Mouse (Mus musculus) neural tube, embryonic 12.5 days (tissue): ENCODE measurements around the gene B4galnt2. TPM values are rescaled to one million over a fixed set of nuclear protein-coding genes. Genes with fewer than 3 reads are reported as not detected.
"Not testable (repeated sequence)": the region's sequence is repeated elsewhere in the genome, so short reads cannot be mapped to it uniquely, and the experiment has no call there.

Experiments
- ATAC-seq: fragments of 200-750 bp; cut with Nextera tagmentation; 2 replicates; pipeline ENCODE4 v1.8.0; 2017; ENCODE audit warnings: low read depth, mild to moderate bottlenecking, moderate TSS enrichment, moderate library complexity; ENCODE audit not compliant: low FRiP score
- H3K27ac ChIP-seq: fragments of 300-500 bp; sonication (generic); 2 replicates; pipeline ENCODE4 v1.5.1; 2016
- H3K27me3 ChIP-seq: fragments of 300-500 bp; sonication (generic); replicated peaks from 2 replicates; pipeline ENCODE4 v1.6.1; 2016; ENCODE audit warnings: mild to moderate bottlenecking
- H3K36me3 ChIP-seq: fragments of 300-500 bp; sonication (generic); 2 replicates; pipeline ENCODE4 v1.6.1; 2016; ENCODE audit warnings: mild to moderate bottlenecking
- H3K4me1 ChIP-seq: fragments of 300-500 bp; sonication (generic); 2 replicates; pipeline ENCODE4 v1.6.1; 2016
- H3K4me2 ChIP-seq: fragments of 300-500 bp; sonication (generic); replicated peaks from 2 replicates; pipeline ENCODE4 v1.6.1; 2016; ENCODE audit warnings: mild to moderate bottlenecking
- H3K4me3 ChIP-seq: fragments of 300-500 bp; sonication (generic); 2 replicates; pipeline ENCODE4 v1.5.1; 2016
- H3K9ac ChIP-seq: fragments of 300-500 bp; sonication (generic); 2 replicates; pipeline ENCODE4 v1.6.1; 2016; ENCODE audit warnings: mild to moderate bottlenecking
- H3K9me3 ChIP-seq: fragments of 300-500 bp; sonication (generic); 2 replicates; pipeline ENCODE4 v1.6.1; 2016; ENCODE audit warnings: mild to moderate bottlenecking
- WGBS: fragments of 180-500 bp; shearing (Covaris S2); methylation state at CpG from one replicate; pipeline ENCODE4 v1.1.7; 2016; 5-methylcytosine and 5-hydroxymethylcytosine counted together
- polyA plus RNA-seq: library from polyadenylated mRNA; unstranded; fragments of >200 nt; fragmentation: Nextera tagmentation; extraction: Ambion mirVana; gene quantifications from 2 replicates; pipeline ENCODE4 v1.2.1, GENCODE M21; 2016

B4galnt2 gene
- polyA plus RNA-seq = 0.11 TPM in 1 of 2 replicates, not detected in the other

- H3K27ac ChIP-seq = no peak within 1 kb of the TSS
- no peaks in the 10 kb centered on the region for H3K36me3 ChIP-seq
- H3K4me1 ChIP-seq = peaks cover 10% of the 10 kb centered on the region
- H3K4me2 ChIP-seq = peak within 1 kb of the TSS; percentile 46
- H3K27me3 ChIP-seq = peaks cover 66% of the 10 kb centered on the region
- H3K9ac ChIP-seq = no peak within 1 kb of the TSS
- 0 out of 2 replicates have a peak within 1 kb of the TSS, but pooled peaks have one; percentile 1 for H3K4me3 ChIP-seq
- no peak for ATAC-seq
- WGBS = under 1% methylated on average over 35 of the region's 35 CpGs
- no peaks in the 10 kb centered on the region for H3K9me3 ChIP-seq
Observed at GRCm38 (mm10) chr11:95914571-95914991, at the start of gene B4galnt2. Gene B4galnt2, minus strand, starts transcription at chr11:95914891.

DNA sequence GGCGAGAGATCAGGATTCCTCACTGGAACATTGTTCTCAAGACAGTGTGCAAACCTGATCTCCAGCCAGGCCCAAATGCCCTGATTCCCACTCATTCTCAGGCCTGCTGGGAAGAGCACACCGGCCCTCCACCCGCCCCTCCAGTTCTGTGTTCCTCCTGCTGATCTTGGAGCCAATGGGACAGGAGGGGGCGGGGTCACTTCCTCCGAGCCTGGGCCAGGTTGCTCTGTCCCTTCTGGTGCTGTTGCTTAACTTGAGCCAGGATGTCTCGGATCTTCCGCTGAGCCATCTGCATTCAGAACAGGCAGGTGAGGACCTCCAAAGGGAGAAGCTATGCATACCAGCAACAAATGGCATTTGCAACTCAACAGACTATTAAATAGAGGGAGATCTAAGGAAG lies 48.6 kb upstream of the B4galnt2 start:
- 77% methylated on average over 7 of the region's 7 CpGs for WGBS
- peaks cover 76% of the 10 kb centered on the region for H3K36me3 ChIP-seq

GRCm38 (mm10) chr11:95959152-95959551 lies 44.5 kb upstream of the B4galnt2 start:
- Histone ChIP-seq H3K4me1 (peaks cover 3% of the 10 kb centered on the region; the same call in 1 of the 2 replicates), H3K4me2 (no peak overlapping the region), H3K9ac (no peak overlapping the region), H3K27me3 (no peaks in the 10 kb centered on the region), H3K27ac (no peak overlapping the region), H3K36me3 (peaks cover 40% of the 10 kb centered on the region), H3K4me3 (no peak overlapping the region), H3K9me3 (no peaks in the 10 kb centered on the region)
- no peak for ATAC-seq
- WGBS = 66% methylated on average over 6 of the region's 6 CpGs

More for the DNA sequence above, 48.6 kb upstream of the B4galnt2 start:
- Histone ChIP-seq H3K9me3 (no peaks in the 10 kb centered on the region), H3K4me1 (no peaks in the 10 kb centered on the region), H3K4me3 (no peak overlapping the region), H3K27me3 (no peaks in the 10 kb centered on the region), H3K27ac (no peak overlapping the region), H3K4me2 (no peak overlapping the region), H3K9ac (no peak overlapping the region)
- ATAC-seq = no peak

DNA sequence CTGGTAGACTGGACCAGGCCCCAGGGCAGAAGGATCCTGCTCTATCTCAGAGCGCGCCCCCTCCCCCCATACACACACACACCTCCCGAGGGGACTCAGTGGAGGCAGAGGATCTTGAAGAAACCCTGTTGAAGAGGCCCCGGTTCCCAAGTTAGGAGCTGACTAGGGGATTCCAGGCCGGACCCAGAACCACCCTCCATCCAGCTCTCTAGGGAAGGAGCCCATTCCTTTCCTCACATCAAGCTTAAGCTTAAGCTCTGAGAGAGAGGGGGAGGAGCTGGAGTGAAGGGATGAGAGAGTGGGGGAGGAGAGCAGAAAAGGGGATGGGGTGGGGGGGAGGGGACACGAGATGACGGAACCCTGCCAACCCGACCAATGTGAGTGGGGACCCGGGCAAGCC lies 43.6 kb upstream of the B4galnt2 start:
- Histone ChIP-seq H3K27me3 (no peaks in the 10 kb centered on the region), H3K9me3 (no peaks in the 10 kb centered on the region), H3K9ac (no peak overlapping the region), H3K36me3 (peaks cover 33% of the 10 kb centered on the region), H3K4me1 (peaks cover 3% of the 10 kb centered on the region; the same call in 1 of the 2 replicates), H3K4me3 (no peak overlapping the region), H3K4me2 (no peak overlapping the region), H3K27ac (no peak overlapping the region)
- ATAC-seq = no peak
- 74% methylated on average over 9 of the region's 9 CpGs for WGBS

- H3K4me2 ChIP-seq = no peak overlapping the region
- H3K4me3 ChIP-seq = no peak overlapping the region
- peaks cover 3% of the 10 kb centered on the region; the same call in 1 of the 2 replicates for H3K4me1 ChIP-seq
- H3K9ac ChIP-seq = no peak overlapping the region
- ATAC-seq = no peak
- 83% methylated on average over 7 of the region's 7 CpGs for WGBS
- peaks cover 26% of the 10 kb centered on the region for H3K36me3 ChIP-seq
- H3K9me3 ChIP-seq = no peaks in the 10 kb centered on the region
- H3K27ac ChIP-seq = no peak overlapping the region
- H3K27me3 ChIP-seq = no peaks in the 10 kb centered on the region
Observed at GRCm38 (mm10) chr11:95957407-95957806, 42.7 kb upstream of the B4galnt2 start.

- Histone ChIP-seq H3K36me3 (peaks cover 3% of the 10 kb centered on the region; the same call in 1 of the 2 replicates), H3K9me3 (no peaks in the 10 kb centered on the region), H3K9ac (no peak overlapping the region), H3K4me2 (no peak overlapping the region), H3K4me1 (peaks cover 3% of the 10 kb centered on the region; the same call in 1 of the 2 replicates), H3K27ac (no peak overlapping the region), H3K4me3 (no peak overlapping the region), H3K27me3 (no peaks in the 10 kb centered on the region)
- WGBS = 86% methylated on average over 5 of the region's 5 CpGs
- no peak for ATAC-seq
Observed at GRCm38 (mm10) chr11:95953313-95953712, 38.6 kb upstream of the B4galnt2 start.

GRCm38 (mm10) chr11:95945838-95946472 lies 31.3 kb upstream of the B4galnt2 start:
- no peak overlapping the region for H3K27ac ChIP-seq
- H3K4me3 ChIP-seq = no peak overlapping the region
- H3K4me1 ChIP-seq = no peaks in the 10 kb centered on the region
- H3K9ac ChIP-seq = no peak overlapping the region
- no peaks in the 10 kb centered on the region for H3K9me3 ChIP-seq
- H3K4me2 ChIP-seq = no peak overlapping the region
- no peaks in the 10 kb centered on the region for H3K27me3 ChIP-seq
- ATAC-seq = no peak
- 59% methylated on average over 13 of the region's 13 CpGs for WGBS
- H3K36me3 ChIP-seq = no peaks in the 10 kb centered on the region

DNA sequence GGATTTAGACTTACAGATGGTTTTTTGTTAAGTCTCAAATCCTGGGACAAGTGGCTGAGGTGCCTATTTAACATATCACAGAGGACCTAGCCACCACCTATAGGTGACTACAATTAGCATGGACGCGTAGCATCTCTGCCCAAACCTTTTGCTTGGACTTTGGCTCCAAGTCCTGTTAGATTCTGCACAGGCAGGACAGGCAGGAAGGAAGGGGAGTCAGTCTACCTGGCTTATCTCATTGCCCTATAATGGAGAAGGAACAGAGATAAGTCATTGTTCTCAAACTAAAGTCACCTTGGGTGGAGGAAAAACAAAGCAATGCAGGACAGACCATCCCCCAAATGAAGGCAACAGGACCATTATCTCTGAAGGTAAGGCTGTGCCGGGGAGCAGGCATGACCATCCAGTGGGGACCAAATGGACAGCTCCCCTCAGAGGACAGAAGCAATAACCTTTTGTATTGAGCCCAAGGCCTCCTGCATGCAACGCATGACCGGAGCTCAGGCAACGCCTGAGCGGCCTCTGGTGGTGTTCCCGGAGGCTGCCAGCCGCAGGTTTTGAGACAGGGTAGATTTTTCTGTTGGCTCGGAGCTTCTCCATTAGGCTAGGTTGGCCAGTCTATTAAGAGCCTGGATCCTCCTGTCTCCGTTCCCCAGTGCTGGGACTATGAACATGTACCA lies 25.3 kb upstream of the B4galnt2 start:
- WGBS = 37% methylated on average over 11 of the region's 11 CpGs
- Histone ChIP-seq H3K4me3 (no peak overlapping the region), H3K9ac (no peak overlapping the region), H3K27me3 (no peaks in the 10 kb centered on the region), H3K27ac (no peak overlapping the region), H3K4me1 (no peaks in the 10 kb centered on the region), H3K36me3 (no peaks in the 10 kb centered on the region), H3K4me2 (no peak overlapping the region), H3K9me3 (no peaks in the 10 kb centered on the region)
- no peak for ATAC-seq

GRCm38 (mm10) chr11:95936409-95936808 lies 21.7 kb upstream of the B4galnt2 start:
- WGBS = 78% methylated on average over 6 of the region's 6 CpGs
- Histone ChIP-seq H3K4me3 (no peak overlapping the region), H3K36me3 (no peaks in the 10 kb centered on the region), H3K9ac (no peak overlapping the region), H3K4me2 (no peak overlapping the region), H3K27ac (no peak overlapping the region), H3K27me3 (no peaks in the 10 kb centered on the region), H3K9me3 (no peaks in the 10 kb centered on the region), H3K4me1 (no peaks in the 10 kb centered on the region)
- ATAC-seq = no peak

DNA sequence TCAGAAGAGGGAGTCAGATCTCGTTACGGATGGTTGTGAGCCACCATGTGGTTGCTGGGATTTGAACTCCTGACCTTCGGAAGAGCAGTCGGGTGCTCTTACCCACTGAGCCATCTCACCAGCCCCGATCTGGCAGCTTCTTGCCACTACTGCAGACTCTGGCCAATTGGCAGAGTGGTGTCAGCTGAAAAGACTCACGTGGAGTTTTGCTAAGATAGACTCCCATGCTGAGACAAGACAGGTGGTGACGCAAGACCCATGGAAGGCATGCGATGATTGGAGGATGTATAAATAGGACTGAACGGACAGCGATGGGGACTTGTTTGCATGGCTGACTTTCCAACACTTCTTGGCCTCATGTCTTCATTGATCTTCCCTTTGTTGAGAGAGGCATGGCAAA lies 17.5 kb upstream of the B4galnt2 start:
- ATAC-seq, H3K36me3 ChIP-seq, H3K9me3 ChIP-seq, H3K4me2 ChIP-seq, H3K27ac ChIP-seq, H3K9ac ChIP-seq, H3K27me3 ChIP-seq, H3K4me1 ChIP-seq, H3K4me3 ChIP-seq: not testable (repeated sequence)
- WGBS = 92% methylated on average over 9 of the region's 10 CpGs

GRCm38 (mm10) chr11:95926398-95926797 lies 11.7 kb upstream of the B4galnt2 start:
- ATAC-seq = no peak
- H3K36me3 ChIP-seq = no peaks in the 10 kb centered on the region
- H3K9me3 ChIP-seq = peaks cover 8% of the 10 kb centered on the region; the same call in 1 of the 2 replicates
- H3K9ac ChIP-seq = no peak overlapping the region
- no peak overlapping the region for H3K4me2 ChIP-seq
- no peaks in the 10 kb centered on the region for H3K4me1 ChIP-seq
- WGBS = 68% methylated on average over 4 of the region's 4 CpGs
- no peak overlapping the region for H3K27ac ChIP-seq
- no peak overlapping the region for H3K4me3 ChIP-seq
- 0 out of 2 replicates have a peak, but pooled peaks cover 3% of the 10 kb centered on the region for H3K27me3 ChIP-seq

- no peak for ATAC-seq
- no peak overlapping the region for H3K9ac ChIP-seq
- no peaks in the 10 kb centered on the region for H3K4me1 ChIP-seq
- H3K4me2 ChIP-seq = no peak overlapping the region
- 86% methylated on average over 5 of the region's 5 CpGs for WGBS
- no peak overlapping the region for H3K27ac ChIP-seq
- H3K36me3 ChIP-seq = no peaks in the 10 kb centered on the region
- no peak overlapping the region for H3K4me3 ChIP-seq
- H3K9me3 ChIP-seq = peaks cover 8% of the 10 kb centered on the region; the same call in 1 of the 2 replicates
- 0 out of 2 replicates have a peak, but pooled peaks cover 3% of the 10 kb centered on the region for H3K27me3 ChIP-seq
Observed at GRCm38 (mm10) chr11:95925976-95926375, 11.3 kb upstream of the B4galnt2 start.
